Mouse (Mus musculus): ENCODE results near the gene Odf3b.

Gene Odf3b

GRCm38 (mm10) chr15:89378831-89379401 lies at the start of gene Odf3b:
Gene Odf3b, minus strand, starts transcription at chr15:89379282.
- DNase-seq (ENCODE audit: low spot score), result no peak

GRCm38 (mm10) chr15:89428136-89428790 lies 49.2 kb upstream of the Odf3b start:
- no peak for DNase-seq (ENCODE audit: low spot score)

- no peak for DNase-seq (ENCODE audit: low spot score)
Observed at GRCm38 (mm10) chr15:89426716-89427115, 47.6 kb upstream of the Odf3b start.

- DNase-seq (ENCODE audit: low spot score), result no peak
Observed at GRCm38 (mm10) chr15:89425711-89426121, 46.6 kb upstream of the Odf3b start, which contains the start of gene Cpt1b. Gene Cpt1b, minus strand, starts transcription at chr15:89425863.

GRCm38 (mm10) chr15:89424621-89425020 lies 45.5 kb upstream of the Odf3b start:
- no peak for DNase-seq (ENCODE audit: low spot score)

GRCm38 (mm10) chr15:89421938-89422337 lies 42.9 kb upstream of the Odf3b start:
- no peak for DNase-seq (ENCODE audit: low spot score)

- no peak for DNase-seq (ENCODE audit: low spot score)
Observed at GRCm38 (mm10) chr15:89415282-89415681, 36.2 kb upstream of the Odf3b start.

- no peak for DNase-seq (ENCODE audit: low spot score)
Observed at GRCm38 (mm10) chr15:89410118-89410517, 31.0 kb upstream of the Odf3b start, which contains the start of gene Syce3. Gene Syce3, minus strand, starts transcription at chr15:89410503.

GRCm38 (mm10) chr15:89406691-89407090 lies 27.6 kb upstream of the Odf3b start:
- DNase-seq (ENCODE audit: low spot score), result no peak

- DNase-seq (ENCODE audit: low spot score), result no peak
Observed at GRCm38 (mm10) chr15:89404831-89405623, 25.9 kb upstream of the Odf3b start.

GRCm38 (mm10) chr15:89402471-89402870 lies 23.4 kb upstream of the Odf3b start:
- DNase-seq (ENCODE audit: low spot score), result no peak

GRCm38 (mm10) chr15:89399716-89400115 lies 20.6 kb upstream of the Odf3b start:
- no peak for DNase-seq (ENCODE audit: low spot score)

- DNase-seq (ENCODE audit: low spot score), result no peak
Observed at GRCm38 (mm10) chr15:89398146-89398545, 19.1 kb upstream of the Odf3b start.

- DNase-seq (ENCODE audit: low spot score), result no peak
Observed at GRCm38 (mm10) chr15:89396883-89397282, 17.8 kb upstream of the Odf3b start.

GRCm38 (mm10) chr15:89390081-89390480 lies 11.0 kb upstream of the Odf3b start:
- no peak for DNase-seq (ENCODE audit: low spot score)

GRCm38 (mm10) chr15:89387127-89387526 lies 8.0 kb upstream of the Odf3b start:
- DNase-seq (ENCODE audit: low spot score), result no peak

GRCm38 (mm10) chr15:89384617-89385016 lies 5.5 kb upstream of the Odf3b start, which contains the start of gene Klhdc7b:
Gene Klhdc7b, plus strand, starts transcription at chr15:89384917.
- no peak for DNase-seq (ENCODE audit: low spot score)

- DNase-seq (ENCODE audit: low spot score), result no peak
Observed at GRCm38 (mm10) chr15:89379429-89379828, 347 bp upstream of the Odf3b start.

GRCm38 (mm10) chr15:89377938-89378828 lies 899 bp downstream of the Odf3b start:
- no peak for DNase-seq (ENCODE audit: low spot score)

- no peak for DNase-seq (ENCODE audit: low spot score)
Observed at GRCm38 (mm10) chr15:89377362-89377761, 1.7 kb downstream of the Odf3b start.

GRCm38 (mm10) chr15:89376957-89377356 lies 2.1 kb downstream of the Odf3b start, which contains the start of gene Tymp:
Gene Tymp, minus strand, starts transcription at chr15:89377039.
- DNase-seq (ENCODE audit: low spot score), result no peak

GRCm38 (mm10) chr15:89376040-89376439 lies 3.0 kb downstream of the Odf3b start:
- DNase-seq (ENCODE audit: low spot score), result no peak
